In the genomic region with DNA sequence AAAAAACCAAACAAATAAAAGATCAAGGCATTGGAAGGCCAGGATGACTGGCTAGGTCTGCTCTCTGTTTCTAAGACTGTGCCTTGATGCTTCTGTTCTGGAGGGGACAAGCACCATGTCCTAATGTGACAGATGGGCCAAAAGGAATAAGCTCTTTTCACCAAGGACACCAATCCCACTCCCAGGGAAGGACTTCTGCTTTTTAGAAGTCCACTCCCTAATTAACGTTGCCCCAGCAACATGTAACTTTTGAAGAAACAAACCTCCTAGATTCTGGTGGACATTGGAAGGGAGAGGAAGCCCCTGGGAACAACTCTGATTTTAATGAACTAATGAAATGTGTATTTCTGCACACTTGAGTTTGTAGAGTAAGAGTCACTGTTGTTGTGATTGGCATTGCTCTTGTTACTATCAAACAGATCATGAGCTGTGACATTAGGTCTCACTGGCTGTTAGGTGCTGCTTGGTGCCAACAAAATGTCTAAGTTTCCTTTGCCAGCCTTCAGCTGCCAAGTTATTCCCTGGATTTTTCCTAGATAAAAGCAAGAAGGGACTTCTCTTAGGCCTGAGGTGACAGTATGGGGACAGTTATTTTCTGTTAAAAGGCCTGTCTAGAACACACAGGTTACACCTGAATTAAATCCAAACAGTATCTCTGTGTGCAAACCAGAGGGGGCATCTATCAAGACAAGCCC, we compare ENCODE assay signal across 11 mouse cellular contexts. TPM values are rescaled to one million over a fixed set of nuclear protein-coding genes. Genes with fewer than 3 reads are reported as not detected.
DNase-seq lines count a peak whose midpoint lies in the region; ATAC-seq and TF ChIP-seq lines count a peak whose summit lies in the region.
"Had no signal": no experiment of that assay in that cellular context is flagged by ENCODE, and none has a peak within 500 bp of the region (broad histone marks: within the 10 kb centered on the region; RNA-seq: fewer than 3 reads in every experiment).

No protein-coding gene starts in this region.

- H3K4me1 ChIP-seq in heart, embryonic 12.5 days (replicated peaks): peaks cover 8% of the 10 kb centered on the region; the same call in 1 of the 2 replicates
- no peaks in the 10 kb centered on the region for H3K4me1 ChIP-seq in heart, embryonic 11.5 days (ENCODE audit: control insufficient read depth, insufficient read depth, low read length)
- no peaks in the 10 kb centered on the region for H3K4me1 ChIP-seq in lung, postnatal 0 days (ENCODE audit: insufficient read depth, low read depth, low read length)
- H3K4me1 ChIP-seq in forebrain, embryonic 11.5 days (replicated peaks; ENCODE audit: control insufficient read depth, insufficient read depth, low read length): no peaks in the 10 kb centered on the region; the same call in 1 of the 2 replicates

- 0 out of 2 replicates have a peak, but pooled peaks cover 3% of the 10 kb centered on the region for H3K27me3 ChIP-seq in heart, embryonic 12.5 days (replicated peaks)
- H3K27me3 ChIP-seq in heart, embryonic 11.5 days (ENCODE audit: control insufficient read depth, insufficient read depth, low read length): no peaks in the 10 kb centered on the region
- no peaks in the 10 kb centered on the region for H3K27me3 ChIP-seq in lung, postnatal 0 days (replicated peaks; ENCODE audit: insufficient read depth, low read length)
- no peaks in the 10 kb centered on the region for H3K27me3 ChIP-seq in forebrain, embryonic 11.5 days (ENCODE audit: control insufficient read depth, insufficient read depth, low read length)

- H3K4me3 ChIP-seq in heart, embryonic 12.5 days: no peak overlapping the region
- H3K4me3 ChIP-seq in heart, embryonic 11.5 days (ENCODE audit: low read depth, low read length): no peak overlapping the region
- H3K4me3 ChIP-seq in lung, postnatal 0 days (ENCODE audit: low read depth, low read length): no peak overlapping the region
- no peak overlapping the region for H3K4me3 ChIP-seq in forebrain, embryonic 11.5 days (ENCODE audit: low read depth, low read length)
- H3K4me3 ChIP-seq: myocyte had no signal

- no peak overlapping the region for H3K9ac ChIP-seq in heart, embryonic 12.5 days
- no peak overlapping the region for H3K9ac ChIP-seq in heart, embryonic 11.5 days (ENCODE audit: low read depth, low read length)
- H3K9ac ChIP-seq in lung, postnatal 0 days (replicated peaks; ENCODE audit: low read depth): no peak overlapping the region
- H3K9ac ChIP-seq in forebrain, embryonic 11.5 days (ENCODE audit: low read length): no peak overlapping the region
- H3K9ac ChIP-seq: liver, embryonic 14.5 days had no signal

- 63% methylated on average over 1 of the region's 1 CpGs for WGBS in heart, embryonic 12.5 days
- 64% methylated on average over 1 of the region's 1 CpGs for WGBS in heart, embryonic 11.5 days (ENCODE audit: insufficient replicate concordance)
- WGBS in lung, postnatal 0 days: 59% methylated on average over 1 of the region's 1 CpGs
- 81% methylated on average over 1 of the region's 1 CpGs for WGBS in forebrain, embryonic 11.5 days

- TF ChIP-seq EP300 in lung, postnatal 0 days (IDR thresholded peaks at IDR 0.05): no peak

- 0 out of 2 replicates have a peak overlapping the region, but pooled peaks have one; percentile 18 for H3K27ac ChIP-seq in heart, embryonic 12.5 days (ENCODE audit: poor library complexity, severe bottlenecking)
- H3K27ac ChIP-seq in heart, embryonic 11.5 days (ENCODE audit: low read depth, low read length): no peak overlapping the region
- H3K27ac ChIP-seq in lung, postnatal 0 days (ENCODE audit: low read length): no peak overlapping the region
- H3K27ac ChIP-seq in forebrain, embryonic 11.5 days (ENCODE audit: low read depth, low read length): no peak overlapping the region
- H3K27ac ChIP-seq: liver, embryonic 14.5 days had no signal

- H3K36me3 ChIP-seq in heart, embryonic 12.5 days: no peaks in the 10 kb centered on the region
- H3K36me3 ChIP-seq in heart, embryonic 11.5 days (ENCODE audit: control insufficient read depth, insufficient read depth, low read length): no peaks in the 10 kb centered on the region
- no peaks in the 10 kb centered on the region for H3K36me3 ChIP-seq in lung, postnatal 0 days (ENCODE audit: insufficient read depth, low read length)
- no peaks in the 10 kb centered on the region for H3K36me3 ChIP-seq in forebrain, embryonic 11.5 days (ENCODE audit: control insufficient read depth, insufficient read depth, low read length)

- TF ChIP-seq CTCF in lung, postnatal 0 days (IDR thresholded peaks at IDR 0.05): no peak

- H3K4me2 ChIP-seq in heart, embryonic 12.5 days: no peak overlapping the region
- no peak overlapping the region for H3K4me2 ChIP-seq in heart, embryonic 11.5 days
- H3K4me2 ChIP-seq in lung, postnatal 0 days (replicated peaks; ENCODE audit: low read depth, low read length): no peak overlapping the region
- no peak overlapping the region for H3K4me2 ChIP-seq in forebrain, embryonic 11.5 days (ENCODE audit: low read depth, low read length, severe bottlenecking)

- no peaks in the 10 kb centered on the region for H3K9me3 ChIP-seq in heart, embryonic 12.5 days (replicated peaks)
- no peaks in the 10 kb centered on the region for H3K9me3 ChIP-seq in heart, embryonic 11.5 days (replicated peaks; ENCODE audit: control insufficient read depth, low read length)
- no peaks in the 10 kb centered on the region for H3K9me3 ChIP-seq in lung, postnatal 0 days (ENCODE audit: low read length)
- no peaks in the 10 kb centered on the region for H3K9me3 ChIP-seq in forebrain, embryonic 11.5 days (ENCODE audit: control insufficient read depth, low read length)

- no peak for ATAC-seq in heart, embryonic 12.5 days (ENCODE audit: insufficient number of reproducible peaks, low FRiP score)
- ATAC-seq in heart, embryonic 11.5 days (replicated peaks; ENCODE audit: insufficient number of reproducible peaks, low FRiP score, low TSS enrichment): no peak
- ATAC-seq in lung, postnatal 0 days: no peak; the same call in 1 of the 2 replicates
- no peak; the same call in 1 of the 2 replicates for ATAC-seq in forebrain, embryonic 11.5 days (replicated peaks; ENCODE audit: low FRiP score)
- ATAC-seq in activated CD4-positive, CD25-positive, alpha-beta regulatory T cell, adult 4 months: no peak
- ATAC-seq: inflammation-experienced regulatory T-cells, adult 6 months had no signal

- peak; percentile 41 for DNase-seq in lung, postnatal 0 days (ENCODE audit: low spot score)
- no peak for DNase-seq in lung, adult 18-20 months
- peak; percentile 28 for DNase-seq in forebrain, embryonic 11.5 days (ENCODE audit: low spot score)
- DNase-seq in lung, postnatal 36 days: peak; percentile 16
- no peak for DNase-seq in embryo, embryonic 10 days (ENCODE audit: low spot score)

RNA-seq across cellular contexts. Expression of a gene that starts 4.9 kb away (rescaled TPM):
- not detected in 2 replicates for polyA plus RNA-seq in heart, embryonic 12.5 days (2016; fragmentation: Nextera tagmentation; extraction: Ambion mirVana)
- not detected in 2 replicates for polyA plus RNA-seq in heart, embryonic 11.5 days (2014; fragmentation: Nextera tagmentation; extraction: Ambion mirVana)
- not detected in 2 replicates for polyA plus RNA-seq in lung, postnatal 0 days (2015; fragmentation: Nextera tagmentation; extraction: Ambion mirVana)
- not detected in 2 replicates for polyA plus RNA-seq in forebrain, embryonic 11.5 days (2014; fragmentation: Nextera tagmentation; extraction: Ambion mirVana)
- polyA plus RNA-seq in activated CD4-positive, CD25-positive, alpha-beta regulatory T cell, adult 4 months (2017; shearing (Covaris generic)): not detected
- polyA plus RNA-seq: inflammation-experienced regulatory T-cells, adult 6 months; liver, embryonic 14.5 days; myocyte had no signal

RNA-seq across cellular contexts. Expression of a gene that starts 35.4 kb away (rescaled TPM):
- 1.7 and 2.0 TPM in 2 replicates for polyA plus RNA-seq in heart, embryonic 12.5 days (2016; fragmentation: Nextera tagmentation; extraction: Ambion mirVana)
- polyA plus RNA-seq in heart, embryonic 11.5 days (2014; fragmentation: Nextera tagmentation; extraction: Ambion mirVana): 2.5 TPM in 2 replicates
- polyA plus RNA-seq in lung, postnatal 0 days (2015; fragmentation: Nextera tagmentation; extraction: Ambion mirVana): 0.07 and 0.10 TPM in 2 replicates
- 8.2 and 8.8 TPM in 2 replicates for polyA plus RNA-seq in forebrain, embryonic 11.5 days (2014; fragmentation: Nextera tagmentation; extraction: Ambion mirVana)
- polyA plus RNA-seq in activated CD4-positive, CD25-positive, alpha-beta regulatory T cell, adult 4 months (2017; shearing (Covaris generic)): under 1 TPM; 0.09 to 0.17 TPM
- polyA plus RNA-seq: myocyte had no signal

RNA-seq across cellular contexts. Expression of a gene that starts 35.4 kb away (rescaled TPM):
- 12.3 and 14.0 TPM in 2 replicates for polyA plus RNA-seq in heart, embryonic 12.5 days (2016; fragmentation: Nextera tagmentation; extraction: Ambion mirVana)
- polyA plus RNA-seq in heart, embryonic 11.5 days (2014; fragmentation: Nextera tagmentation; extraction: Ambion mirVana): 16.8 and 17.6 TPM in 2 replicates
- 7.3 and 8.5 TPM in 2 replicates for polyA plus RNA-seq in lung, postnatal 0 days (2015; fragmentation: Nextera tagmentation; extraction: Ambion mirVana)
- polyA plus RNA-seq in forebrain, embryonic 11.5 days (2014; fragmentation: Nextera tagmentation; extraction: Ambion mirVana): 21.8 TPM in 2 replicates
- 10 to 100 TPM; 21.0 to 27.0 TPM for polyA plus RNA-seq in activated CD4-positive, CD25-positive, alpha-beta regulatory T cell, adult 4 months (2017; shearing (Covaris generic))

RNA-seq across cellular contexts. Expression of a gene that starts 47.1 kb away (rescaled TPM):
- 0.45 and 0.66 TPM in 2 replicates for polyA plus RNA-seq in heart, embryonic 12.5 days (2016; fragmentation: Nextera tagmentation; extraction: Ambion mirVana)
- 0.46 and 0.73 TPM in 2 replicates for polyA plus RNA-seq in heart, embryonic 11.5 days (2014; fragmentation: Nextera tagmentation; extraction: Ambion mirVana)
- polyA plus RNA-seq in lung, postnatal 0 days (2015; fragmentation: Nextera tagmentation; extraction: Ambion mirVana): 0.06 and 0.10 TPM in 2 replicates
- polyA plus RNA-seq in forebrain, embryonic 11.5 days (2014; fragmentation: Nextera tagmentation; extraction: Ambion mirVana): 0.75 and 1.0 TPM in 2 replicates
- under 1 TPM in 1 of 2 experiments, not detected in 1; 0.25 TPM for polyA plus RNA-seq in activated CD4-positive, CD25-positive, alpha-beta regulatory T cell, adult 4 months (2017; shearing (Covaris generic))
- polyA plus RNA-seq: inflammation-experienced regulatory T-cells, adult 6 months had no signal

RNA-seq across cellular contexts. Expression of a gene that starts 47.2 kb away (rescaled TPM):
- polyA plus RNA-seq in heart, embryonic 12.5 days (2016; fragmentation: Nextera tagmentation; extraction: Ambion mirVana): 13.6 and 14.9 TPM in 2 replicates
- polyA plus RNA-seq in heart, embryonic 11.5 days (2014; fragmentation: Nextera tagmentation; extraction: Ambion mirVana): 15.4 and 16.0 TPM in 2 replicates
- 4.7 and 5.0 TPM in 2 replicates for polyA plus RNA-seq in lung, postnatal 0 days (2015; fragmentation: Nextera tagmentation; extraction: Ambion mirVana)
- 31.1 and 34.2 TPM in 2 replicates for polyA plus RNA-seq in forebrain, embryonic 11.5 days (2014; fragmentation: Nextera tagmentation; extraction: Ambion mirVana)
- polyA plus RNA-seq in activated CD4-positive, CD25-positive, alpha-beta regulatory T cell, adult 4 months (2017; shearing (Covaris generic)): 1 to 10 TPM; 8.7 to 8.8 TPM

Comparison
In these comparisons a context has a peak if more than half of its experiments do, and no peak if none do; other contexts are left out.
1. DNase-seq: peak in lung, postnatal 0 days (single experiment), forebrain, embryonic 11.5 days (single experiment) and lung, postnatal 36 days (single experiment); none in lung, adult 18-20 months (0 of 2) and embryo, embryonic 10 days (single experiment).